Mouse (Mus musculus) adrenal gland, adult (tissue): ENCODE measurements around the gene Pcdh15.

Experiments
- DNase-seq, 2 experiments: peaks; one replicate each; pipeline ENCODE4 v3.0.0; 2022 to 2023; ENCODE audit warnings: low spot score in 1 of 2; ENCODE audit not compliant: inconsistent age in 2 of 2

The Pcdh15 gene

DNA sequence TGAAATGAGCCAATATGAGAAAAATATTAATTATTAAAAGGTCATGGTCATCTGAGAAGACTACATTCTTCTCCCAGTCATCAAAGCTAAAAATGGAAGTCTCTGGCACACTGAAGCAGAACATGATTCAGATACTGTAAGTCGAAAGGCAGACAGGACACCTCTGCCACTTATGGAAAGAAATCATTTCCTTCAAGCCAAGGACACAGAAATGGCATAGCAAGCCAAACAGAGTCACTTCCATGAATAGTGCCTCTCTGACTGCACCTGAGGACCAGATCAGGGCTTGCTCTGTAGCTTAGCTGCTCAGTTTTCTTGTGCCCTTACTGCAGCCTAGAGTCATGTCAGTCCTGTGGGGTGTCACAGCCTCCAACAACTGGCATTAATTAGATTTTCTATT lies 234.3 kb downstream of the Pcdh15 start:
- peak; percentile 5 to 37 for DNase-seq

GRCm38 (mm10) chr10:73379001-73379400 lies 279.9 kb downstream of the Pcdh15 start:
- DNase-seq, result no peak

DNA sequence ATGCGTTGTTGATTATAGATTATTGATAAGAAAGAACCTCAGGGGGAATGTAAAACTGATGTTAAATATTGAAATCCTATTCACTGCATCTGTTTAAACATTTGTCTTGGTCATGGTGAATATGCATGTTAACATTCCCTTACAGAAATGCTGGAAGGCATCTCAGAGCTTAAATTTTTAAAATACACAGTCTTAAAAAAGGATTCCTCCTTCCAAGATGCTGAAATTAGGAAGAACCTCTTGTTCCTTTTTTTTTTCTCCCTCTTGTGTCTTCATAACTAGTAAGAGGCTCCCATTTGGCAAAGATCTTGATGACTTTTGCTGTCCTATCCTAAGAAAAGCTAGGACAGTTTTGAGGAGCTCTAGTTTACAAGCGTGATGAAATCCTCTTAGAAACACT lies 284.9 kb downstream of the Pcdh15 start:
- DNase-seq, result no peak

DNA sequence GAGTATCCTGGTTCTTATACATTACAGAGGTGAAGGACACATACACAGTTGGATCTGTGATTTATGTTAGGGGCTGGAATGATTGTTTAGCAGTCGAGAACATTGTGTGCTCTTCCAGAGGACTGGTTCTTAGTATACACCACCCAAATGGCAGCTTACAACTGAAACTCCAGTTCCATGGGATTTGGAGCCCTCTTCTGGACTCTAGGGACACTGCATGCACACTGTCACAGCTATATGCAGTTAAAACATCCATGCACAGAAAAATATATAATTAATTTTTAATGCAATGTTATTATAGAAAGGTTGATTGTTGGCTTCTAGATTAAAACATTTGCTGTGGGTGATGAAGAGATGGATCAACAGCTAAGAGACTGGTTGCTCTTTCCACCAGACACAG lies 301.3 kb downstream of the Pcdh15 start:
- DNase-seq, result peak in 1 of 2 experiments; percentile 21

- no peak for DNase-seq
Measured at GRCm38 (mm10) chr10:73425408-73425807, 326.3 kb downstream of the Pcdh15 start.

DNA sequence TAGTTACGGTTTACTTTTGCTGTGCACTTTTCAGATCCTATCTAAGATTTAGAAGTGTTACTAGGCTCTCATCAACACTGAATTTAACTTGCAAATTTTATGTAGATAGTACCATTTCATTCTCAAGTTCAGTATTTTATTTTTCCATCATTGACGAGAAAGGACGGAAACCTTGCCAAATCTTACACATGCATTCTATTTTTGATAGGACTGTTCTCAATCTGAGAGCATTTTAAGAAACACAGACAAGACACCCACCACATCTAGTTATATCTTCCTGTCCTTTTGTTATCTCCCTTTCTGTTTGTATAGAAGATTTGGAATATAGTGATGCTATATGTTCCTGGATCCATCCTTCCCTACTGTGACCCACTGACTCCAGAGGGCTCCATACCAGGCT lies 332.2 kb downstream of the Pcdh15 start:
- no peak for DNase-seq

DNA sequence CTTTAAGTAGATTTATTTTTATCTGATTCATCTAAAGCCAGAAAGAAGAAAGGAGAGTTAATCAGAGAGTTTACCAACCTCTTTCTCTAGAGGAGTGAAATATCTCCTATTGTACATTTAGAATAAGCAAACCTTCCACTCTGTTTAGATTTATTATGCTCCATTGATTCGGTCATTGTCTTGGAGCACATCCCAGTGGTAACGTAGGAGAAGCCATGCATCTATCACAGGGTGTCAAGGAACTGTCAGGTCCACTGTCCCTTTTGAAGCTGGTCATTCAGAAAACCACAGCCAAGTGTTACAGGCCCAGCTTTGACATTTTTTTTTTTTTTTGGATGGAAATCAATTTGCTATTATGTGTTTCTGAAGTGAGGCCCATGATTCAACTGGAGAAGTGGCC lies 384.9 kb downstream of the Pcdh15 start:
- peak in 1 of 2 experiments; percentile 31 for DNase-seq

DNA sequence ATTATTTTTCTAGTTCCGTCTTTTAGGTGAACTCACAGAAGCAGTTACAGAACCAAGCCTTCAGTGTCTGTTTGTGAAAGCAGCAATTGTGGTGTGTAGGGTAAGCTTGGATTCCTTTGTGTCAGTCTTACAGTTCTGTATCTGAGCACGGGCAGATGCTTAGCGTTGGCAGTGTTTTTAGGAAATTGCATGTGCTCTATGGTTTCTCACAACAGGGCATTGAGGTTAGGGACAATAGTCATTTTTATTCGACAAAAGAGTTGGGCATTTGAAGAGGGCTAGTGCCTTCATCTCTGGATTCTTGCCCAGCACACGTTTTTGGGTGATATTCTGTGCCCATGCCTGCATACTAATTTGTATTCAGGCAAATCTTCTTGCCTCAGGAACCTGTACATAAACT lies 392.5 kb downstream of the Pcdh15 start:
- no peak for DNase-seq

DNA sequence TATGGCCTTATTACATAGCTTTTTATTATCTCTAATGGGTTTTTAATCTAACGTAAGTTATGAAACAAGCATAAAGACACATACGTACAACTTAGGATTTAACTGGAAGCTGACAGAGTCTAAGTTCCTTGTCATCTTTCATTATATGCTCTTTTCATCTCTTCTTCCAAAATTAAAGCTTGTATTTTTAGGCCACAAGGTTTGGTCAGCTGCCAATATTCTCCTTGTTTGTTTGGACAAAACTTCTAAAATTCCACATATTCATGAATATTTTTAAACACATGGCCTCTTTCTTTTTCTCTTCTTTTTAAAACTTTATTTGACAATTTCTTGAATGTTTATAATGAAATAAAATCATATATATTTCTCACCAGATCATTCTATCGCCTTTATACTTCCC lies 415.7 kb downstream of the Pcdh15 start:
- DNase-seq, result no peak

GRCm38 (mm10) chr10:73515742-73516141 lies 416.6 kb downstream of the Pcdh15 start:
- DNase-seq, result peak in 1 of 2 experiments; percentile 36

- DNase-seq, result no peak
Measured at GRCm38 (mm10) chr10:73519438-73519837, 420.3 kb downstream of the Pcdh15 start.

- DNase-seq, result peak; percentile 5 to 59
Measured at GRCm38 (mm10) chr10:73552831-73553230, 453.7 kb downstream of the Pcdh15 start.

DNA sequence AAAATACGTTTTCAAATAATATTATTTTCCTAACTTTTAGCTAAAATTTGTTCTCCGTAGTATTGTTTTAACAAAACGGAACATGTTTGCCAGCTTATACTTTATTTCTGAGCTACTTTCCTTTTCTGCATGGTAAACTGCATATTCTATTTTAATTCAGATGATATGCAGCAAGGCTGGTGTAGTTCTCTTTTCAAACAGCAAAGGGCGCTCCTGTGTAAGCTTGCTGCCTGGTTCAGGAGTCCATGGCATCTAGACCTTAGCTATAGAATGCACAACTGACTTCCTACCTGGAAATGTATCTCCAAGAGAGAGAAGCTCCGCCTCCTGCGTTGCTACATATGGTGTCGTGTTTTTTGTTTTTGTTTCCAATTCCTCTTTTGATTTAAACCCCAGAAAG lies 465.1 kb downstream of the Pcdh15 start:
- peak; percentile 24 to 85 for DNase-seq

DNA sequence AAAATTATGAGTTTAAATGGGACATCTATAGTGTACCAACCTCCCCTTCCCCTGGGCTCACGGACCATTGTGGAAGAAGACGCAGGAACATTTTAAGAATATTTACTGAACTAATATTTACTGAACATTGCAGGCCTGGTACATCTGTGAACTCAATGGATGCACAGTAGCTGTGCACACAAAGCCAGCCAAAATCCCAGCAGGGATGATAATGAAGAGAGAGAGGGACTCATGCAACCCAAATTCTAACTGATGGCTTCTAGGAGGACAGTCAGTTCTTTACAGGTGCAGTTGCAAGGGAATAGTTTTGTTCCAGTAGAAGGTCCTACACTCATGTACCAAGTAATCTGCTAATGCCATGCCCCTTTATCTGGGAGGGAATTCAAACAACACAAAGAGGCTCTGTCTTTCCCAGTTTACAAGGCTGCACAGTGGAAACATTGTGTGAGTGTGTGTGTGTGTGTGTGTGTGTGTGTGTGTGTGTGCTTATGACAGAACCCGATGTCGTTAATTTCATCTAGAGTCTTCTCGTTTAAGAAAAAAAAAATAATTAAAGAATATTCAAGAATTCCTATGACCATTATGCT lies 475.7 kb downstream of the Pcdh15 start:
- peak in 1 of 2 experiments; percentile 8 for DNase-seq

DNA sequence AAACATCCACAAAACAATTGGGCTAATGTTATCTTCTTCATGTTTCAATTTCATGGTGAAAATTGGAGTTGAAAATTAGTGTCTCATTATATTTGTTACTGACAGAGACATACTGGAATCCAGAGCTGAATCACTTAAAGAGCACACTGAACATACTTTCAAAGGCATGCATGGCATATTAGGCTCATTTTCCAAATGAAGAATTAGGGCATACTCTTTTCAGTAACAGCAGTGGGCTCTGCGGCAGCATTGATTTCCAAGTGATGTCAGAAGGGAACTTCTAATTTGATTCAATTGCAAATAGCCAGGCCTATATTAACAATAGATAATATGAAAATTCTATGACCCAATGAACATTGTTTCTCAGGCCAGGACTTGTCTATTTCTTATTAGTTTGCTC lies 568.4 kb downstream of the Pcdh15 start:
- DNase-seq, result no peak

GRCm38 (mm10) chr10:73700519-73701286 lies 601.6 kb downstream of the Pcdh15 start:
- DNase-seq, result peak in 1 of 2 experiments; percentile 56

GRCm38 (mm10) chr10:73725566-73726240 lies 626.6 kb downstream of the Pcdh15 start:
- DNase-seq, result no peak

GRCm38 (mm10) chr10:73733246-73733645 lies 634.1 kb downstream of the Pcdh15 start:
- no peak for DNase-seq

GRCm38 (mm10) chr10:73749021-73749420 lies 649.9 kb downstream of the Pcdh15 start:
- DNase-seq, result peak; percentile 27 to 81

DNA sequence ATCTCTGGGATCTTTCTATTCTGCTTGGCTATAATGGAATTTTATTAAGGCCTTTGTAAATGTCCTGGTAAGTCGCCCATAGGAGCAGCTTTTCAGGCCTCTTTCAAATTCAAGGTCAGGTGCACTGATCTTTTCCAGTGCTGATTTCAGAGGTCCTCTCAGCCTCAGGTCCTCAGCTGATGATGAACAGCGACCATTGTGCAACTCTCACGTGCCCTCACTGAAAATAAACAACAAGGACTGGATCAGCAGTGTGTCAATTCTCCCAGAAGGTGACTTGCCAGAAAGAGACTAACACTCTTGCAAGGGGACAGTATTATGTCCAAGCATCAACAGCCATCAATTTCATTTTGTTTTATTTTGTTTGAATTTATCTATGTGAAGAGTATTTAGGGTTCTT lies 654.7 kb downstream of the Pcdh15 start:
- DNase-seq, result peak in 1 of 2 experiments; percentile 90

DNA sequence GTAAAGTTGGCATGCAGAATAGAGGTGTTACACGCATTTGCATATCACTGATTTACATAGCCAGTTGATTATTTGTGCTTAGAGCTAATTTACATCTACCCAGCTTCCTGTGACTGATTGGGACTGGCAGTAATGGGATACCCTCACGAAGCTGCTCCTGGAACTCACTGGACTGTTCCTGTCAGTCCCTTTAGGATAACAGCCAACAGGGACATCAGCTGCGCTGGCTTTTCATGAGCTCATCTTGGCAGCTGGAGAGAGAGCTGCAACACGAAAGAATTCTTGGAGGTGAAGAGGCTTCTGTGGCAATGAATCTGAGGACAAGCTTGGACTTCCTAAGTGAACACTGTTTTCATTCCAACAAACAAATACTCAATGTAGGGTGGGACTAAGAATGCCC lies 683.8 kb downstream of the Pcdh15 start:
- no peak for DNase-seq

DNA sequence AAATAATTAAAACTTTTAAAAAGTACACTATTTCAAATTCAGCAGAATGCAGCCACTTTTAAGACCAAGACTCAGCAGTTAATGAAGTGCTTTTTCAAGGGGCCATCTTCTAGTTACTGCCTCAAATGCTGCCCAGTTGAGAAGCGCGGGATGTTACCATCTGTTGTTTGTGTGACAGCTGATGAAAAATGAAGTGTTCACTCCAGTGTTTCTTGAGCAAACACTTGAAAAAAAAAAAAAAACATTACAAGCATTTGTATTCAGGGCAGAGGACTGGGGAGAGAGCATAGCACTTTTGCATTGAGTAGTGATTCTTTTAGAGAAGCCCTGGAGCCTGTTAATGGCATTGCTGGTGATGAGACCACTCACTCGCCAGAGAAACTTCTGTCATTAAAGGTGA lies 689.0 kb downstream of the Pcdh15 start:
- no peak for DNase-seq
